Mouse (Mus musculus) sigmoid colon, adult 10 weeks (tissue): ENCODE data around the gene Ctc1. TPM values are rescaled to one million over a fixed set of nuclear protein-coding genes. Genes with fewer than 3 reads are reported as not detected.

Experiments
- polyA plus RNA-seq: library from polyadenylated mRNA; stranded (reverse); fragments of 350-450 nt; fragmentation: Illumina TruSeq; extraction: RNeasy Lipid Tissue Mini Kit (QIAGEN cat#74804); gene quantifications from one replicate; pipeline ENCODE4 v1.2.3, GENCODE M21; 2014; ENCODE audit warnings: low read depth, low replicate concordance

Ctc1 gene
- 3.0 TPM for polyA plus RNA-seq

GRCm38 (mm10) chr11:69015644-69016441, at the start of gene Ctc1:
Ctc1 (plus strand) TSS chr11:69015911.

GRCm38 (mm10) chr11:68967337-68968282, 48.1 kb upstream of the Ctc1 start, which contains the start of gene Slc25a35:
Slc25a35 (plus strand) TSS chr11:68968131.

GRCm38 (mm10) chr11:68975085-68975484, 40.6 kb upstream of the Ctc1 start, which contains the start of gene Rangrf:
Rangrf (minus strand) TSS chr11:68975185.

GRCm38 (mm10) chr11:69008182-69009121, 7.3 kb upstream of the Ctc1 start, which contains the start of gene Pfas:
Pfas (minus strand) TSS chr11:69008460.

GRCm38 (mm10) chr11:69045531-69046394, 30.1 kb downstream of the Ctc1 start, which contains the start of gene Aurkb:
Aurkb (plus strand) TSS chr11:69045647.

GRCm38 (mm10) chr11:69059357-69059974, 43.8 kb downstream of the Ctc1 start, which contains the start of gene Borcs6:
Borcs6 (plus strand) TSS chr11:69059717.

GRCm38 (mm10) chr11:69070590-69071222, 55.0 kb downstream of the Ctc1 start, which contains the start of gene Tmem107:
Tmem107 (plus strand) TSS chr11:69070806.

Other genes starting within 250 kb of the Ctc1 start
- gene Ndel1, start 144.1 kb upstream of the Ctc1 start, polyA plus RNA-seq, result 192 TPM
- not detected for gene Rnf222, start 127.4 kb upstream of the Ctc1 start, polyA plus RNA-seq
- 169 TPM for gene Rpl26, start 114.3 kb upstream of the Ctc1 start, polyA plus RNA-seq
- gene Odf4, start 88.8 kb upstream of the Ctc1 start, polyA plus RNA-seq, result not detected
- 1.7 TPM for gene Arhgef15, start 58.4 kb upstream of the Ctc1 start, polyA plus RNA-seq
- gene Slc25a35, start 47.8 kb upstream of the Ctc1 start, polyA plus RNA-seq, result 53.1 TPM
- 7.5 TPM for gene Rangrf, start 40.7 kb upstream of the Ctc1 start, polyA plus RNA-seq
- gene Pfas, start 7.5 kb upstream of the Ctc1 start, polyA plus RNA-seq, result 8.8 TPM
- gene Aurkb, start 29.7 kb downstream of the Ctc1 start, polyA plus RNA-seq, result 3.5 TPM
- 3.4 TPM for gene Borcs6, start 43.8 kb downstream of the Ctc1 start, polyA plus RNA-seq
- 1.9 TPM for gene Tmem107, start 54.9 kb downstream of the Ctc1 start, polyA plus RNA-seq
- gene Vamp2, start 72.6 kb downstream of the Ctc1 start, polyA plus RNA-seq, result 109 TPM
- gene Per1, start 79.3 kb downstream of the Ctc1 start, polyA plus RNA-seq, result 0.32 TPM
- not detected for gene Hes7, start 104.5 kb downstream of the Ctc1 start, polyA plus RNA-seq
- gene 9130213A22Rik, start 106.7 kb downstream of the Ctc1 start, polyA plus RNA-seq, result not detected
- 0.22 TPM for gene Aloxe3, start 110.0 kb downstream of the Ctc1 start, polyA plus RNA-seq
- gene Alox12b, start 141.1 kb downstream of the Ctc1 start, polyA plus RNA-seq, result not detected
- gene Alox8, start 181.9 kb downstream of the Ctc1 start, polyA plus RNA-seq, result not detected
- not detected for gene Gucy2e, start 221.1 kb downstream of the Ctc1 start, polyA plus RNA-seq